Mouse (Mus musculus): ENCODE results near the gene Gpr26. TPM values are rescaled to one million over a fixed set of nuclear protein-coding genes. Genes with fewer than 3 reads are reported as not detected.

Gpr26 gene
- polyA plus RNA-seq, 1 experiment from 2014 or later: 0.08 TPM

Other genes with a start within 250 kb of the Gpr26 start
- 15.3 and 17.2 TPM in 2 replicates for gene Cpxm2, start 188.3 kb downstream of the Gpr26 start, polyA plus RNA-seq (2014; fragmentation: Nextera tagmentation; extraction: Ambion mirVana)